Mouse (Mus musculus) C2C12 (cell line): ENCODE data around the gene Pdzd2. TPM values are rescaled to one million over a fixed set of nuclear protein-coding genes. Genes with fewer than 3 reads are reported as not detected.

ENCODE experiments used
- H3K27me3 ChIP-seq: one replicate; pipeline ENCODE4 v1.6.1; 2011; ENCODE audit not compliant: control insufficient read depth, insufficient read depth, insufficient read length
- H3K36me3 ChIP-seq: one replicate; pipeline ENCODE4 v1.6.1; 2011; ENCODE audit not compliant: control insufficient read depth, insufficient read depth
- H3K4me3 ChIP-seq: one replicate; pipeline ENCODE4 v1.5.1; 2011; ENCODE audit warnings: mild to moderate bottlenecking, control low read depth; ENCODE audit not compliant: poor library complexity, insufficient read depth, severe bottlenecking
- H3K79me2 ChIP-seq: one replicate; pipeline ENCODE4 v1.6.1; 2011; ENCODE audit not compliant: control insufficient read depth, insufficient read depth
- H3K79me3 ChIP-seq: one replicate; pipeline ENCODE4 v1.6.1; 2011; ENCODE audit warnings: low read depth, control low read depth
- H3ac ChIP-seq: one replicate; pipeline ENCODE3; 2011; ENCODE audit warnings: low read depth; ENCODE audit not compliant: control insufficient read depth, insufficient read length
- CEBPB ChIP-seq: IDR thresholded peaks from one replicate; pipeline ENCODE4 v1.6.1; 2011; ENCODE audit warnings: low read depth, mild to moderate bottlenecking, control low read depth, moderate library complexity
- CTCF ChIP-seq: IDR thresholded peaks from one replicate; pipeline ENCODE4 v1.5.1; 2011; ENCODE audit not compliant: control insufficient read depth, insufficient read depth, insufficient read length
- FOSL1 ChIP-seq: IDR thresholded peaks from one replicate; pipeline ENCODE4 v1.8.0; 2011; ENCODE audit warnings: mild to moderate bottlenecking, low read length; ENCODE audit not compliant: poor library complexity, insufficient read depth, severe bottlenecking
- MAX ChIP-seq: IDR thresholded peaks from one replicate; pipeline ENCODE4 v1.6.1; 2011; ENCODE audit warnings: mild to moderate bottlenecking, control low read depth
- MYOD1 ChIP-seq: IDR thresholded peaks from one replicate; pipeline ENCODE4 v1.6.1; 2011; ENCODE audit warnings: low read depth; ENCODE audit not compliant: control insufficient read depth, insufficient read length
- MYOG ChIP-seq: IDR thresholded peaks from one replicate; pipeline ENCODE4 v1.6.1; 2011; ENCODE audit not compliant: control insufficient read depth, insufficient read length; ENCODE audit errors: extremely low read depth
- USF1 ChIP-seq: IDR thresholded peaks from one replicate; pipeline ENCODE4 v1.6.1; 2011; ENCODE audit warnings: low read depth, mild to moderate bottlenecking, control low read depth, moderate library complexity
- polyA plus RNA-seq: library from polyadenylated mRNA; unstranded; fragments of >200 nt; fragmentation: generic; extraction: Trizol; gene quantifications from one replicate; pipeline ENCODE4 v1.2.1, GENCODE M21; 2012; ENCODE audit warnings: missing spikeins

Pdzd2 gene
- polyA plus RNA-seq, 1 experiment, result 0.01 TPM

- peaks cover 26% of the 10 kb centered on the region for H3K36me3 ChIP-seq
- H3K27me3 ChIP-seq, result no peaks in the 10 kb centered on the region
- peak within 1 kb of the TSS; percentile 96 for H3K4me3 ChIP-seq
- peaks cover 50% of the 10 kb centered on the region for H3K79me2 ChIP-seq
- H3ac ChIP-seq, result peak within 1 kb of the TSS; percentile 97
- TF ChIP-seq CTCF, result no peak
- no peak for TF ChIP-seq FOSL1
- no peak for TF ChIP-seq MYOG
- no peak for TF ChIP-seq USF1
- peaks cover 48% of the 10 kb centered on the region for H3K79me3 ChIP-seq
Observed at GRCm38 (mm10) chr15:12321091-12321787, 418.5 kb downstream of the Pdzd2 start, which contains the start of gene Golph3. Gene Golph3, plus strand, starts transcription at chr15:12321450.

DNA sequence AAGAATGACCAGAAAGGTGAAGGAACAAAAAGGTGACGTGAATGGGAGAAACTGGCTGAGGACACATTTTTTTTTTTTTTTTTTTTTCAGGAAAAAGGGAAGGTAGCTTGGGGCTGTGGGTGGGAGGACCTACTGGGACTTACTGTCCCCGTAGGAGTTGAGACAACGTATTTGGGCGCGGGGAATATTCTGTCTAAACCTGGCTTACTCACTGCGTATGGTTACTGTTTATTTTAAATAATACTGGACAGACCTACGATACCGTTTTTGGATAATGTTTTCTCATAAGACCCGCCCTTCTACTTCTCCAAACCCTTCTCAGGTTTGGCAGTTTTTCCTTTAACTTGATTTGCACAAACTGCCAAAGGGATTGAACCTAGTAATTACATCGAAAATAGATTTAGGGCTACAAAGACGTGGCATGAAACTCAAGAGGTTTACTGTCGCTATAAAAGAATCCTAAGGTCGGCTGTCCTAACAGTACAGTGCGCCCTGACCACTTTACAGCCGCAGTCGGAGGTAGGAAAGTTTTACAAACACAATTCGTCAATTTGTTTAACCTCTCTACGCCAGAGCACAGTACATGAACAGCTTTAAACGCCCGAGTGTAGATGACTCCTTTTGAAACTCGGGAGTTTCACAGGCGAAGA is 419.2 kb downstream of the Pdzd2 start:
- H3K4me3 ChIP-seq, result peak overlapping the region; percentile 96
- TF ChIP-seq MYOG (no peak), CEBPB (no peak), MYOD1 (no peak), USF1 (no peak), FOSL1 (no peak), MAX (no peak), CTCF (no peak)
- H3K79me3 ChIP-seq, result peaks cover 42% of the 10 kb centered on the region
- H3ac ChIP-seq, result peak overlapping the region; percentile 65
- peaks cover 20% of the 10 kb centered on the region for H3K36me3 ChIP-seq
- H3K27me3 ChIP-seq, result no peaks in the 10 kb centered on the region
- H3K79me2 ChIP-seq, result peaks cover 44% of the 10 kb centered on the region

DNA sequence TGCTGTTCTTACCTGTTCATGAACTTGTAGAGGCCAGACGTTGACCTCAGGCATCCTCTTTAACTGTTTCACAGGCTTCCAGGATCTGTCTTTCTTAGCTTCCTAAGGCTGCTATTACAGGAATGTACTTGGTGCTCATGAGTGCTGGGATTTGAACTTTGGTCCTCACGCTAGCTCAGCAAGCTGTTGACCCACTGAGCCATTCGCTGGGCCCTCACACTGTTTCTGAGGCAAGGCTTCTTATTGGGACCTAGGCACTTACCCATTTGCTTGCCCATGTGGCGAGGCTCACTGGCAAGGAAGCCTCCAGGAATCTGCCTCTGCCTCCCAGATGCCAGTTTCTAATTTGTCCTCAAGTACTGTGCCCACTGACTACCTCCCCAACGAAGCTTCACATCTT is 419.8 kb downstream of the Pdzd2 start:
- Histone ChIP-seq H3K4me3 (no peak overlapping the region), H3ac (no peak overlapping the region), H3K27me3 (no peaks in the 10 kb centered on the region)

DNA sequence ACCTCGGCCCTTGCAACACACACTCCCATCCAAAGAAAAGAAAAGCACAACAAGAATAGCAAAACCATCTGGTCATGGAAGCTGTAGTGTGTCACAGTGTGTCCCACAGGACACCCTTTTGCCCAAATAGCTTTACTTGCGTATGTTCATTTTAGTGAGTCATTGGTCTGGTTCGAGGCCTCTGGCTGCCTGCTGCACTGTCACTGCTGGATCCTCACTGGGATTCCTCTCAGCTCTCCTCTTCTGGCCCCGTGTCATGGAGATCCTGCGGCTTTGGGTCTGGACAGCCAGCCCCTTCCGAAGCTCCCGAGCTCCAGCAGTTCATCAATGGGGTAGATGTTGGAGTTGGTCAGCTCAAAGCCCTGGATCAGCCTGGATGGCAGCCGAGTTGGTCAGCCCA is 421.3 kb downstream of the Pdzd2 start:
- H3K79me3 ChIP-seq, result peaks cover 21% of the 10 kb centered on the region
- H3K4me3 ChIP-seq, result no peak overlapping the region
- no peaks in the 10 kb centered on the region for H3K36me3 ChIP-seq
- H3K79me2 ChIP-seq, result peaks cover 22% of the 10 kb centered on the region
- no peaks in the 10 kb centered on the region for H3K27me3 ChIP-seq
- H3ac ChIP-seq, result no peak overlapping the region
- TF ChIP-seq MYOD1 (no peak), CTCF (no peak), MYOG (no peak)

More for the DNA sequence above, 419.8 kb downstream of the Pdzd2 start:
- H3K79me3 ChIP-seq, result peaks cover 35% of the 10 kb centered on the region
- peaks cover 13% of the 10 kb centered on the region for H3K36me3 ChIP-seq
- peaks cover 37% of the 10 kb centered on the region for H3K79me2 ChIP-seq
- TF ChIP-seq USF1 (no peak), CEBPB (no peak), MYOD1 (no peak), CTCF (no peak), FOSL1 (no peak), MAX (no peak), MYOG (no peak)

- Histone ChIP-seq H3K27me3 (no peaks in the 10 kb centered on the region), H3ac (no peak overlapping the region), H3K79me2 (peaks cover 11% of the 10 kb centered on the region), H3K79me3 (peaks cover 9% of the 10 kb centered on the region), H3K4me3 (no peak overlapping the region), H3K36me3 (no peaks in the 10 kb centered on the region)
- TF ChIP-seq MYOG (no peak), CEBPB (no peak), CTCF (no peak), MAX (no peak), MYOD1 (no peak), FOSL1 (no peak), USF1 (no peak)
Observed at GRCm38 (mm10) chr15:12317290-12317689, 422.4 kb downstream of the Pdzd2 start.

GRCm38 (mm10) chr15:12315996-12316395 is 423.7 kb downstream of the Pdzd2 start:
- Histone ChIP-seq H3K79me3 (no peaks in the 10 kb centered on the region), H3K79me2 (no peaks in the 10 kb centered on the region), H3ac (no peak overlapping the region), H3K4me3 (no peak overlapping the region), H3K36me3 (no peaks in the 10 kb centered on the region), H3K27me3 (no peaks in the 10 kb centered on the region)
- no peak for TF ChIP-seq MYOG
- TF ChIP-seq USF1, result no peak
- no peak for TF ChIP-seq MYOD1
- no peak for TF ChIP-seq CTCF
- TF ChIP-seq FOSL1, result no peak
- no peak for TF ChIP-seq CEBPB
- no peak for TF ChIP-seq MAX
